Mouse (Mus musculus) ovary, postnatal 36 days (tissue): Measurements from ENCODE around the gene Cpsf7.
A peak's percentile ranks its signal among the peaks of the same experiment; 100 is the strongest.
"Not testable (repeated sequence)": the region's sequence is repeated elsewhere in the genome, so short reads cannot be mapped to it uniquely, and the experiment has no call there.

Experiments
- DNase-seq: peaks from one replicate; pipeline ENCODE4 v3.0.0; 2022; ENCODE audit warnings: low spot score, mixed read lengths

Cpsf7 gene

DNA sequence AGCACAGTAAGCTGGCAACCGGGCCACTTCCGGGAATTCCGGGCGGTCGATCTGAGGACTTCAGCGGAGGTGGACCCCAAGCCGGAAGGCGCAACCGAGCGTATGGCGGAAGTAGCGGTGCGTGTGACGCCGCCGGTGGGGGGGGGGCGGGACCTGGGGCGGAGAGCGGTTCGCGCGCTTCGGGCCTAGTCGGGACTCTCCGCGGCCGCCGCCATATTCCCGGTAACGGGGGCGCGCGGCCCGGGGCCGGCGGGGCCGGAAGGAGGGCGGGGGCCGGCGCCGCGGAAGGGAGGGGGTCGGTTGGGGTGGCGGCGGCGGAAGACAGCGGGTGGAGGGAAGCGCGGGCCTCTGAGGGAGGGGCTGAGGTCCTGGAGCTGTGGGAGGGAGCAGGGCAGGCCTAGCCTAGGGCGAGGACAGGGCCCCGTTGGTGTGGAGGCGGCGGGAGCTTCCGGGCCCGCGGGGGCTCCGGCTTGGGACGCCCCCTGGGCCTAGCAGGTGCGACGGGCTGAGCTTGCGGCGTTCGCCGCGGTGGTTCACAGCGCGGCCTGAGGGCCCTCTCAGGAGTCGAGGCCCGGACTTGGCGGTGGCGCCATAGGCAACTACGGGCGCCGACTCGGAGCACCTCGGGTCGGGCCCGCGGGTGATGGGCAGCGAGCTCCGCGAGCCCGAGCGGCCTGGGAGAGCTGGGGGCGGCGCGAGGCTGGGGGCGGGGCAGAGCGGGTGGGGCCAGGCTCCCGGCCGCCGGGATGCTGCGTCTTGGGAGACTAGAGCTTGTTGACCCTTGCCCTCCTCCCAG lies at the start of gene Cpsf7:
Gene Cpsf7, plus strand, starts transcription at position 161 of the 796 bp plus-strand sequence.
- DNase-seq = peak; percentile 87

DNA sequence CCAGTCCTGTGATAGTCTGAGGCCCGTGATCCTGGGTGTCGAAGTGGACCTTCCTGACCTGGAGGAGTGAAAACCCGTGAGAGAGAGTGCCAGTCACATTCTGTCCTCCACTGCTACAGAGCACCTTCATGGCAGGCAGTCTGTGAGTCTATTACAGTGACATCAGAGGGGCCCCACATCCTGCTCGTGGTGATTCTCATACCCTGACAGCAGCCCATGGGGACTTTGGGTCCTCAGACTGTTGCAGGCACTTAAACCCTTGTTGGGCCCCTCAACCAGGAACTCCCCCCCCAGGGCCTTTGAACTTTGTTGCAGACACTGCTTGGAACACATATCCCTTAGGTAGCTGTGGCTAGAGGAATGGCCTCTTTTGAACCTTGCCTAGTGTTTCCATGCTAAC lies 45.5 kb upstream of the Cpsf7 start:
- no peak for DNase-seq

DNA sequence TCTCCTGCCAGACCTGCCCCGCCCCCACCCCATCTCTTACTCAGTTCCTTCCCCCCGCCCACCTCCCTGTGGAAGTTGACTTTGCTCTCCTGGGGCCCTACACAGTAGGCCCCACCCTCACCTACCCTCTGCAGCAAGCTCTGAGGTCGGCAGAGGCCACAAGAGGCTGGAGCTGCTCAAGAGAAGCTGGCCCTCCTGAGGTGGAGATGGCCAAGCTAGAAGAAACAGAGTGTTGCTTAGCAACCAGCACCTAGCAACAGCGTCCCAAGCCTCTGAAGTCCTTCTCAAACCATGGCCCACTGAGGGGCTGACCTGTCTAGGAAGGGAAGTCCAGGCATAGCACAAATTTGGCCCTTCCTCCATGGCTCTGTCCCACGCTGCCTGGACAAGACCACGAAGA lies 42.4 kb upstream of the Cpsf7 start, which contains the start of gene Ppp1r32:
Gene Ppp1r32, minus strand, starts transcription at position 226 of the 400 bp plus-strand sequence.
- DNase-seq = no peak

DNA sequence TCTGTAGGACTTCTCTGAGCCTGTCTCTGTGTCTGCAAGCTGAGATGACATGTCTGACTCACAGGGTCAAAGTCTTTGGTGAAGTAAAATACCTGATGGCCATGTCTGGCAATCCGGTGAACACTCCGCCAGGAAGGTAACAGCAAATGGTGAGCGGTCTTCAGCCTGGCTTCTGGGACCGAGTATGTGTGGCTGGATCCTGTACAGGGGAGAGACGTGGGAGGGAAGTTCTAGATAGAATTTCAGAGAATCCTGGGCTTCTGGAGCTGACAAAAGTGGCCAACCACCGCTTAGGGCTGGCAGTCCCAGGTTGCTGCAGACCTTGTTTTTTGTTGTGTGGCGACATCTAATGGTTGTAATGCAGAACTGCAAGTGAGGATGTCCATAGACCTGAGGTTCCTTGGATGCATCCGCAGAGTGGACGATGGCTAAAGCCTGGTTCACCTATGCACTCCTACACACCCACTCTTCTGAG lies 38.8 kb upstream of the Cpsf7 start:
- DNase-seq = peak; percentile 24

DNA sequence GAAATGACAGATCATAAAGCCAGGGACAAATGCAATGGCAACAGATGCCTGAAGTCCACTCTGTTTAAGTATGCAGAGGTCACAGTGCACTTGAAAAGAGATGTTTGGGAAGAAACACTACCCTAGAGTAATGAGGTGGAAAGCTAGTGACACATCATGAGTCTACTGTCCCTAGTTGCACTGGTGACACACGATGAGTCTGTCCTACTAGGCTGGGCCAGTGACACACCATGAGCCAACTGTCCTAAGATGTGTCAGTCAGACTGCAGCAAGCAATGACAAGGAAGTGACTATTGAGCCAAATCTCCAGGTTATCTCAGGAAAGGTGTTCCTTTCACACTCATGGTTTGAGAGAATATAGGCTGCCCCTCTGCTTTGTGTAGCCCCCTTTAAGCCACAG lies 29.4 kb upstream of the Cpsf7 start:
- no peak for DNase-seq

DNA sequence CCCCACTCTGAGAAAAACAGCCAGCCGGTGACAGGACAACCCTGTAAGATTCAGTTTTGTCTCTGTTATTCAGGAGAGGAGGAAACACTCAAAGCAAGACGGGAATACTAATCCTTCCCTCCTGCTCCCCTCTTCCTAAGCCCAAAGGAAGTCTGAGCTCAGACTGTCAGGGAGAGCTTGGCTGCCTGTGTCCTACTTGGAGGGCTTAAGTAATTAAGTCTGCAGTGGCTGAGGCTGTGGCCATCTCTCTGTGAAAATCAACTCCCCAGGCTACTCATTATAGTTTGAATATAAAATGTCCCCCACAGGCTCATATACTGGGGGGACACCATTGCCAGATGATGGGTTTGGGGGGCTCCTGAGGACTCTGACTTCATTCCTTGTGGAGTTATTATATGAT lies 28.1 kb upstream of the Cpsf7 start:
- no peak for DNase-seq

DNA sequence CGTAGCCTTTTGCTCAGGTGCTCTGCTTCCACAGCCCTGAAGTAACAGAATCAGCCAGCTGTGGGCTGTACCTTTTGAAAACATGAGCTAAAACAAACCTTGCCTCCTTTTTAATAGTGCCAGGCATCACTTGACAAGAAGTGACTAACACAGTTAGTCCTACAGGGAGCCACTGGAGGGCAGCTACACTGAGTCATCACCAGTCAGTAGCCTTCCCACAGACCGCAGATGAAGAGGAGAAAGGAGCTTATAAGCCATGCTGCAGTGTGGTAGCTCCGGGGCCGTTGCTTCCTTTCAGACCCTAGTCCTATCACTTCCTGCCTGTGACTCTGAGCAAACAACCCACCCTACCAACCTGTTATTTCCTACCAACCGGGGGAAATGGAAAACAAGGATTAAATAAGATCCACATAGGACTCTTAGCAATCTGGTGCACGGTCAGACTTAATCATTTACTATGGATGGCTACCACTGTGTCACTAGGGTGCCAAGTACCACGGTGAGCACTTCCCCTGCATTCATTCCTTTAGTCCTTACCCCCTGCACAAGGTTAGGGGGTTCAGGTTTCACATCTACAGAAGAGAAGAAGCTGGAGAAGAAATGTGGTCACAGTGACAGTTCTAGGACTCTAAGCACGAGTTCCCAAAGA lies 27.4 kb upstream of the Cpsf7 start:
- DNase-seq = no peak

DNA sequence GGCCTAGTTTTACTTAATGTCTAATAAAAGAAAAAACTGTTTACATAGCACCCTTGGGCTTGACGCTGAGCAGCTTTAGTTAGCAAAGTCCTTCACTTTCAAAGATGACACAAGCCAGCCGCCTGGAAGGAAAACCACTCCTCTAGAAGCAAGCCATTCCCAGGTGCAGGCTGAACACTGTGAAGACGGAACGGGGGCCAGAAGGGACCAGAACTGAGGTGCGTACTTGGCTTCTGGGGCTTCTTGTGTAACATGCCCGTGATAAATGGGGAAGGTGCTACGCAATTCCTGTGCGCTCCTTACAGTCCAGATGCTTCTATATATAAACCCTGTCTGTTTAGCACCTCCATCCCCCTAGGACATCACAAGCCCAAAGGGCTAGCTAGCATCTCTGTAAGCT lies 24.5 kb upstream of the Cpsf7 start:
- DNase-seq = no peak

DNA sequence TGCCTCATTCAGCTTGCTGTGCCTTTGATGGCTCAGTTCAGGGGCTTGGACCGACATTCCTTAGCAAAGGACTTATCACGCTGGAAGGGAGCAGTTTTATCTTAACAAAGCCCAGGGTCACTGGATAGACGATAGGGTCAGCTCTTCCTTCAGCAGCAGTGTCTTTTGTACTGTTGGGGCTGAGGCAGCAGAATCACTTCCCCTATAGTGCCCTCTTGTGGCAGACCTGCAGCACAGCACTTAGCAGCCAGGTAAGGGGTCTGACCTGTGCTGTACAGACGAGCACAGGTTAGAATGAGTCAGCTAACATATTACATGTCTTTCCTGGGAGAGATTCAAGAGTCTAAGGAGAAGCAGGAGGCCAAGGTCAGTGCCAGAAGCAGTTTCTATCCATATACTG lies 22.5 kb upstream of the Cpsf7 start:
- DNase-seq = peak; percentile 20

DNA sequence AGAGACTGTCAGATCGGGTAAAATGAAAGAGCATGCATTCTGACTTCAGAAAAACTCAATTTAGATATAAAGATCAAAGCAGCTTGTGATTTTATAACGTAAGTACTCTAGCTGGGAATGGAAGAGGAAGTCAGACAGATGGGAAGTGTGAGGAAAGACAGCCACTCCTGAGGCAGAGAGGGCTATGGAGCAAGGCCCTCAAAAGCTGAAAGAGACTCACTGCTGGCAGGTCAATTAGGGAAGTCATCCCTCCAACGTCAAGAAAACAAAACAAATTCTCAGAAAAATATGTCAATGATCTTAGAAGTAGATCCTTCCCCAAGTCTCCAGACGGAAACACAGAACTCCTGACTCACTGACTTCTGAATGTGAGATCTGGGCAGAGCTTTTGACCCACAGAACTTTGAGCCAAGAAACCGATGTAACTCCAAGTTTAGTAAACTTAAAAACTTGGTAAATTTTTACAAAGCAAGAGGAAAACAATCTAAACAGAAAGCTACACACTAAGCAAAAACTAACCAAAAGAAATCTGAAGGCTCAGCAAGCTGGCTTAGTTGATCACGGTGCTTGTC lies 14.2 kb upstream of the Cpsf7 start:
- DNase-seq = no peak

DNA sequence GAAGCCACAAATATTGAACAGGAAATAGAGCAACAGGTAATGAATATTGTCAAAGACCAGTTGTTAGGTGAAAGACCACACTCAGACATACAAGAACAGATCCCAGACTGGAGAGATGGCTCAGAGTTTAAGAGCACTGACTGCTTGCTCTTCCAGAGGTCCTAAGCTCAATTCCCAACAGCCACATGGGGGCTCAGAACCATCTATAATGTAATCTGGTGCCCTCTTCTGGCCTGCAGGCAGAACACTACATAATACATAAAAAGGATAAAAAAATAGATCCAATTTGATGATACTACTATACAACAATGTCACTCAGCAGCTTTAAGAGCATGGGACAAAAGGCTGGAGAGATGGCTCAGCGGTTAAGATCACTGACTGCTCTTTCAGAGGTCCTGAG lies 4.7 kb upstream of the Cpsf7 start:
- DNase-seq = no peak

DNA sequence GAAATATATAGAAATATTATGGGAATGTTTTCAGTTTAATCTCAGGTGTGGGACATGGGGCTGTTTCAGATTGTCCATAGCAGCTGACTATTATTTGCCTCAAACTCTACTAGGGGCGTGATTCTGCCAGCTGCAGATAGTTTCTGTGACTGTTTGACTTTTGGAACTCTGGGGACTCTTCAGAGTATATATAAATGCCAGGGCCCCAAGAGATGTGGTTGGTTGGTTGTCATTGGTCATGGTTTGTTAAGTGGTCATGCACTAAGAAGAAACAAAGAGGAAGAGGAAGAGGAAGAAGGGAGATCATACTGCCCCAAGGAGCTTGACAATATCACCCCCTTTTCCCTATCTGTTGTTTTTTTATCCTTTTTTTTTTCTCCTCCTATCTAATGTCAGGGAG lies 3.1 kb upstream of the Cpsf7 start:
- DNase-seq = no peak

DNA sequence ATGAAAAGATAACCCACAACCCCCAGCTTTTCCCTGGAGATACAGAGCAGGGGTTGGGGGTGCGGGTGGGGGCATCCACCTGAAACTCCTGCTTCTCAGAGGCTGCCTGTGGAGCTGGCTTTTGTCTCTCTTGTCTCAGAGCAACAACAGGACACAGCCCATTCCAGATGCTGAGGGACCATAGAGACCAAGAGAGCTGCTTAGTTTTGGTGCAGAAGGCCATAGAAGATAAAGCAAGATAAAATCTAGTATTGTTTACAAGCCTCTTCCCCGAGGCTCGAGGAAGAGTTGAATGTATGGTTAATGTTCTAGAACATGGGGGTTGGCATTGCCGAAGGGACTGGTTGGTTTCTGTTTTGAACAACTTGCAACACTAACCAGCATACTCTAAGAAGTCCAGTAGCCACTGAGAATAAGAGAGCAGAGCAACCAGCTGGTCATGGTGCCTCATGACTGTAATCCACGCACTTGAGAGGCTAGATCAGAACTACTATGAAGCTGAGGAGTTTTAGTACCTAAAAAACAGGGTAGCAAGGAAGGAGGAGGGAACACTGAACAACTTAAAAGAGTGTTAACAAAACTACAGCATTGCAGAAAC lies 1.5 kb upstream of the Cpsf7 start:
- DNase-seq = no peak

DNA sequence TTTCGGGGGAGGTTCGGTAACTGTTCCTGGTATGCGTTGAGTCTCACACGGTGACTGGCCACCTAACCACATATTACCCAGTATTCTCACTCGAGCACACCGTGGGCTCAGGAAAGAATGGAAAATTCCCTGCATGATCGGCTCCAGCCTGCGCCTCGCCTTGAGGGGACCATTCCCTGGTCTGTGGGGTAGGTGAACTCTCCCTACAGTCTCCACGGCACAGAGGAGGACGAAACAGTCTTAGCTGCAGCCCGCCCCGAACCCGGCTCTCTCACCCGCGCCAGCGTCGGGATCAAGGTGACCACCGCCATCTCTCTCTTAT lies 321 bp upstream of the Cpsf7 start:
- DNase-seq = no peak

DNA sequence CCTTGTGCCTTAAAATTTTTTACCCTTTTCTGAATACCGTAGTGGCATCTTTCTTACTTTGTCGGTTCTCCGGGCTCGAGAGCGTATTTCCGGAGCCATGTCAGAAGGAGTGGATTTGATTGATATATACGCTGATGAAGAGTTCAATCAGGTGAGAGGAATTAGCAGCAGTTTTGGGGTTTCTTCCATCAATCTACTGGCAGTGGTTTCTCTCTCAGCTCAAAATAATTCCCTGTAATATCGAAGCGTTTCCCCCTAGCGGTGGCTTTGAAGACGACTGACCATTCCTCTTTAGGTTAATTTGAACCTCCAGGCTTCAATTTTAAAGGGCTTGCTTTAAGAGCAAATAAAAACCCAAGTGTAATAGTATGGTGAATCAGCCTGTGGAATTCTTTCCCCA lies 844 bp downstream of the Cpsf7 start, which contains the start of gene Sdhaf2:
Gene Sdhaf2, minus strand, starts transcription at position 233 of the 400 bp plus-strand sequence.
- DNase-seq = no peak

DNA sequence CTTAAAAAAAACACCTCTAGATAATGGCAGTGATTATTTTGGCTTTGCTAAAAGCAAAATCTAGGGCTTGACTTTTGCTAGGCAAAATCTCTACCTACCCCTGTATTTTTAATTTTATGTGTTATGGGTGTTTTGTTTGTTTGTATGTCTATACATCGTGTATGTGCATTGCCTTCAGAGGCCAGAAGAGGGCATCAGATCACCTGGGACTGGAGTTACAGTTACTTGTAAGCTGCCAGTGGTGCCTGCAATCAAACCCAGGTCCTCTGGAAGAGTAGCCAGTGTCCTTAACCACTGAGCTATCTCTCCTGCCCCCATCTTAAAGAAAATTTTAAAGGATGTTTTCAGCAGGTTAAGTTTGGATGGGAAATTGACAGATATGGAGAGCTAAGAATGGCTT lies 5.0 kb downstream of the Cpsf7 start:
- DNase-seq = no peak

DNA sequence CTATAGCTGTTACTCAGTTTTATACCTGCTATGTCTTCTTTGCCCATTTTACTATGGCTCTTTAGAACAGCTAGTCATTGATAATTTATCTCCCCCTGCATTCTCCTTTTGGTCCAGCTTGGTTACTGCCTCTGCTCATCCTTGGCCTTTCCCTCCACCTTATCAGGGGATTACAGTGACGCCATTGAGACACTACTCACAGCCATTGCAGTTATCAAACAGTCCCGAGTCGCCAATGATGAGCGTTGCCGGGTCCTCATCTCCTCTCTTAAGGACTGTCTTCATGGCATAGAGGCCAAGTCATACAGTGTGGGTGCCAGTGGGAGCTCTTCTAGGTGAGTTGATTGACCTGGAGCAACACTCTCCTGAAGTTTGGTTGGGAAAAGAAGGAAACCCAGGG lies 14.4 kb downstream of the Cpsf7 start:
- no peak for DNase-seq

DNA sequence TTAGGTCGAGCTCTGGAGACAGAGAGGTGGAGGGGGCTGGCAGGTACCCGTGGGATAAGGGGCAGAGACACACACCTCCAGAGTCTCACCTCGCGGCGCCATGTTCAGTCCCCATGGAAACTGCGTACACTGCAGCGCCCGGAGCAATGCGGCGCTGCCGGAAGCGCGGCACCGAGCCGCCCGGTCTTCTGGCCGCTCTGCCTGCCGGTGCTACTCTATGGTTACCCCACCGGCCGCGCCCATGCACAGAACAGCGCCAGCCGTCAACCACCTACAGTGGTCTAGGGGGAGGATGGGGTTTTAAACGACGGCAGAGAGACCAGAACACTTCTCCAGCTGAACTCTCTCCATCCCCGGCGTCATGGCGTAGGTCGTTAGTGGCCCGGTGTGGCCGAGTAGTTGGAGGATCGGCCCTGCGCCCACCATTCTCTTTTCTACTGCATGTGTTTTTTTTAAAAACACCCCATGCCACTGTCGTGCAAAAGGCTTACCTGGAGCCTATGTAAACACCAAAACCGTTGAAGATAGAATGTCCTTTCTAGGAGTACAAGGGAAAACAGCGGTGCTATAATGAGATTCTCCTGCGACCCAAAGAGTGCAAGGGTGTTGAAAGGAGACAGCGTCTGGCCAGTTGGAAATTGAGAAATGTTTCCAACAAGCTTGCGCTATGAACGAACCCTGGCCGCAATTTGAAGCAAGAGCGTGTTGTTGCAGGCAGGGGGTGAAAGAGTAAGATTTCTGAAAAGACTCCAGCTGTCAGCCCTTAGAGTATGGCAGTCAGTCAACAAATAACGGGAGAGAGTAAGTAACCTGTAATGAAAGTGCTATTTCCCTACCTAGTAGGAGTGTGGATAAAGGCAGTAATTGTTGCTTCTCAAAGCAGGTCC lies 30.8 kb downstream of the Cpsf7 start, which contains the start of gene Tmem216:
Gene Tmem216, minus strand, starts transcription at position 615 of the 887 bp plus-strand sequence.
- peak; percentile 85 for DNase-seq

DNA sequence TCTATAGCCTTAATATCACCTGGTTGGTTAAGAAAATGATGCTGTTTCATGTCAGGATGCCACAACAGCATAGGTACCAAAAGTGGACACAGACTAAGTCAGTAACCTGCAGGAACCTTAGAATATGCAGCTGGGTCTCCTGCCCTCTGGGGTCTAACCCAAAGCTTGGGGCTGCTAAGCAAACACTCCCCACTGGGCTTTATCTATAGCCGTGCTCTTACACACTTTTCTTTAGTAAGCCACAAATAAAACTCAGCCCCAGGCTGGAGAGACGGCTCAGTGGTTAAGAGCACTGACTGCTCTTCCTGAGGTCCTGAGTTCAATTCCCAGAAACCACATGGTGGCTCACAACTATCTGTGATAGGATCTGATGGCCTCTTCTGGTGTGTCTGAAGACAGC lies 31.9 kb downstream of the Cpsf7 start:
- no peak for DNase-seq

DNA sequence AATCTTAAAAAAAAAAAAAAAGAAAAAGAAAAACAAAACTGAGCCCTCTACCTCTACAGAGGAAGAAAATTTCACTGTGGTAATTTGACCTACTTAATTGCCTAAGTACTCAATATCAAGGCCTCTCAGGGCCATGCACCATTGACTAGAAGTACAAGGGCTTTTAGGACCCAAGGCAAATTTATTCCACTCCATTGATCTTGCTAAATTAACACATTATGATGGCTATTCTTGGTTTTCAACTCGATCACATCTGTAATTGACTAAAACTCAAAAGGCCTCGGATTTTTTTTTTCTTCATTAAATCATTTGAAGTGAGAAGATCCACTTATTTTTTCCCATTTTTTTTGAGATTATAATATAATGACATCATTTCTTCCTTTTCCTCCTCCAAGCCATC lies 32.4 kb downstream of the Cpsf7 start:
- DNase-seq = no peak

DNA sequence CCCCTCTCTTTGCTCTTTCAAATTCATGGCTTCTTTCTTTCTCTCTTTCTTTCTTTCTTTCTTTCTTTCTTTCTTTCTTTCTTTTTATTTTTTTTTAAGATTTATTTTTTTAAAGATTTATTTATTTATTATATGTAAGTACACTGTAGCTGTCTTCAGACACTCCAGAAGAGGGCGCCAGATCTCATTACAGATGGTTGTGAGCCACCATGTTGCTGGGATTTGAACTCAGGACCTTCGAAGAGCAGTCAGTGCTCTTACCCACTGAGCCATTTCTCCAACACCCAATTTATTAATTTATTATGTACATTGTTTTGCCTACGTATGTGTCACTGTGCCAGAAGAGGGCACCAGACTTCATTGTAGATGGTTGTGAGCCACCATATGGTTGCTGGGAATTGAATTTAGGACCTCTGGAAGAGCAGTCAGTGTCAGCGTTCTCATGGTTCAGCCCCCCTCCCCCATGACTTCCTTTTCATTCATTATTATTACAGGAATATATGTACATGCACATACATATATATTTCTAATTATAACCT lies 32.8 kb downstream of the Cpsf7 start:
- DNase-seq = not testable (repeated sequence)
